Mouse (Mus musculus): ENCODE measurements around the gene Prkar2a. TPM values are rescaled to one million over a fixed set of nuclear protein-coding genes. Genes with fewer than 3 reads are reported as not detected.

Gene Prkar2a
- polyA plus RNA-seq, 1 experiment = 31.5 TPM

- peak within 1 kb of the TSS; percentile 94 for H3K4me3 ChIP-seq (ENCODE audit: low read depth, low read length)
- peak within 1 kb of the TSS; percentile 75 for H3K27ac ChIP-seq (ENCODE audit: insufficient read depth, low read depth, low read length)
- no peaks in the 10 kb centered on the region; the same call in 1 of the 2 replicates for H3K27me3 ChIP-seq (ENCODE audit: control insufficient read depth, insufficient read depth, low read length)
- peaks cover 20% of the 10 kb centered on the region; the same call in 1 of the 2 replicates for H3K4me1 ChIP-seq (ENCODE audit: control insufficient read depth, insufficient read depth, insufficient read length, low read length)
- 1% methylated on average over 56 of the region's 56 CpGs for WGBS
- no peak for TF ChIP-seq CTCF (IDR thresholded peaks at IDR 0.05; ENCODE audit: extremely low read depth, insufficient read length, insufficient replicate concordance, low read depth, low read length)
- TF ChIP-seq POLR2A (IDR thresholded peaks at IDR 0.05; ENCODE audit: low read depth, low read length) = peak; percentile 79
- H3K36me3 ChIP-seq (ENCODE audit: control insufficient read depth, insufficient read depth, low read length) = peaks cover 2% of the 10 kb centered on the region; the same call in 1 of the 2 replicates
Measured at GRCm38 (mm10) chr9:108783548-108784463, 94.7 kb downstream of the Prkar2a start, which contains the start of gene Ip6k2. TSS of gene Ip6k2 (plus strand) at chr9:108783796.

GRCm38 (mm10) chr9:108785416-108785815 is 96.3 kb downstream of the Prkar2a start:
- TF ChIP-seq CTCF (IDR thresholded peaks at IDR 0.05; ENCODE audit: extremely low read depth, insufficient read length, insufficient replicate concordance, low read depth, low read length) (no peak), POLR2A (IDR thresholded peaks at IDR 0.05; ENCODE audit: low read depth, low read length) (no peak)
- Histone ChIP-seq H3K36me3 (ENCODE audit: control insufficient read depth, insufficient read depth, low read length) (peaks cover 2% of the 10 kb centered on the region; the same call in 1 of the 2 replicates), H3K4me3 (ENCODE audit: low read depth, low read length) (no peak overlapping the region), H3K27me3 (ENCODE audit: control insufficient read depth, insufficient read depth, low read length) (no peaks in the 10 kb centered on the region; the same call in 1 of the 2 replicates), H3K4me1 (ENCODE audit: control insufficient read depth, insufficient read depth, insufficient read length, low read length) (peaks cover 20% of the 10 kb centered on the region; the same call in 1 of the 2 replicates), H3K27ac (ENCODE audit: insufficient read depth, low read depth, low read length) (no peak overlapping the region)

- 81% methylated on average over 1 of the region's 1 CpGs for WGBS
- no peak for TF ChIP-seq POLR2A (IDR thresholded peaks at IDR 0.05; ENCODE audit: low read depth, low read length)
- no peak for TF ChIP-seq CTCF (IDR thresholded peaks at IDR 0.05; ENCODE audit: extremely low read depth, insufficient read length, insufficient replicate concordance, low read depth, low read length)
- no peak overlapping the region for H3K27ac ChIP-seq (ENCODE audit: insufficient read depth, low read depth, low read length)
- H3K36me3 ChIP-seq (ENCODE audit: control insufficient read depth, insufficient read depth, low read length) = peaks cover 2% of the 10 kb centered on the region; the same call in 1 of the 2 replicates
- no peaks in the 10 kb centered on the region; the same call in 1 of the 2 replicates for H3K27me3 ChIP-seq (ENCODE audit: control insufficient read depth, insufficient read depth, low read length)
- peaks cover 18% of the 10 kb centered on the region; the same call in 1 of the 2 replicates for H3K4me1 ChIP-seq (ENCODE audit: control insufficient read depth, insufficient read depth, insufficient read length, low read length)
- no peak overlapping the region for H3K4me3 ChIP-seq (ENCODE audit: low read depth, low read length)
Measured at GRCm38 (mm10) chr9:108786494-108786893, 97.4 kb downstream of the Prkar2a start.

GRCm38 (mm10) chr9:108787080-108787479 is 98.0 kb downstream of the Prkar2a start:
- peak overlapping the region; percentile 36; the same call in 1 of the 2 replicates for H3K27ac ChIP-seq (ENCODE audit: insufficient read depth, low read depth, low read length)
- no peak for TF ChIP-seq POLR2A (IDR thresholded peaks at IDR 0.05; ENCODE audit: low read depth, low read length)
- TF ChIP-seq CTCF (IDR thresholded peaks at IDR 0.05; ENCODE audit: extremely low read depth, insufficient read length, insufficient replicate concordance, low read depth, low read length) = no peak
- no peak overlapping the region for H3K4me3 ChIP-seq (ENCODE audit: low read depth, low read length)
- peaks cover 19% of the 10 kb centered on the region; the same call in 1 of the 2 replicates for H3K4me1 ChIP-seq (ENCODE audit: control insufficient read depth, insufficient read depth, insufficient read length, low read length)
- peaks cover 2% of the 10 kb centered on the region; the same call in 1 of the 2 replicates for H3K36me3 ChIP-seq (ENCODE audit: control insufficient read depth, insufficient read depth, low read length)
- 89% methylated on average over 2 of the region's 2 CpGs for WGBS
- no peaks in the 10 kb centered on the region; the same call in 1 of the 2 replicates for H3K27me3 ChIP-seq (ENCODE audit: control insufficient read depth, insufficient read depth, low read length)

GRCm38 (mm10) chr9:108788713-108789112 is 99.6 kb downstream of the Prkar2a start:
- peaks cover 19% of the 10 kb centered on the region; the same call in 1 of the 2 replicates for H3K4me1 ChIP-seq (ENCODE audit: control insufficient read depth, insufficient read depth, insufficient read length, low read length)
- 76% methylated on average over 3 of the region's 3 CpGs for WGBS
- no peaks in the 10 kb centered on the region for H3K27me3 ChIP-seq (ENCODE audit: control insufficient read depth, insufficient read depth, low read length)
- no peak for TF ChIP-seq CTCF (IDR thresholded peaks at IDR 0.05; ENCODE audit: extremely low read depth, insufficient read length, insufficient replicate concordance, low read depth, low read length)
- no peak for TF ChIP-seq POLR2A (IDR thresholded peaks at IDR 0.05; ENCODE audit: low read depth, low read length)
- H3K4me3 ChIP-seq (ENCODE audit: low read depth, low read length) = no peak overlapping the region
- H3K36me3 ChIP-seq (ENCODE audit: control insufficient read depth, insufficient read depth, low read length) = peaks cover 2% of the 10 kb centered on the region; the same call in 1 of the 2 replicates
- no peak overlapping the region for H3K27ac ChIP-seq (ENCODE audit: insufficient read depth, low read depth, low read length)

- Histone ChIP-seq H3K27ac (ENCODE audit: insufficient read depth, low read depth, low read length) (no peak overlapping the region), H3K4me1 (ENCODE audit: control insufficient read depth, insufficient read depth, insufficient read length, low read length) (peaks cover 21% of the 10 kb centered on the region), H3K27me3 (ENCODE audit: control insufficient read depth, insufficient read depth, low read length) (no peaks in the 10 kb centered on the region), H3K36me3 (ENCODE audit: control insufficient read depth, insufficient read depth, low read length) (peaks cover 8% of the 10 kb centered on the region), H3K4me3 (ENCODE audit: low read depth, low read length) (no peak overlapping the region)
- 29% methylated on average over 1 of the region's 1 CpGs for WGBS
- TF ChIP-seq CTCF (IDR thresholded peaks at IDR 0.05; ENCODE audit: extremely low read depth, insufficient read length, insufficient replicate concordance, low read depth, low read length) (no peak), POLR2A (IDR thresholded peaks at IDR 0.05; ENCODE audit: low read depth, low read length) (no peak)
Measured at GRCm38 (mm10) chr9:108792307-108792706, 103.2 kb downstream of the Prkar2a start.

GRCm38 (mm10) chr9:108792730-108793129 is 103.6 kb downstream of the Prkar2a start:
- Histone ChIP-seq H3K27ac (ENCODE audit: insufficient read depth, low read depth, low read length) (no peak overlapping the region), H3K27me3 (ENCODE audit: control insufficient read depth, insufficient read depth, low read length) (no peaks in the 10 kb centered on the region), H3K4me1 (ENCODE audit: control insufficient read depth, insufficient read depth, insufficient read length, low read length) (peaks cover 21% of the 10 kb centered on the region), H3K36me3 (ENCODE audit: control insufficient read depth, insufficient read depth, low read length) (peaks cover 12% of the 10 kb centered on the region), H3K4me3 (ENCODE audit: low read depth, low read length) (no peak overlapping the region)
- 39% methylated on average over 3 of the region's 3 CpGs for WGBS
- TF ChIP-seq POLR2A (IDR thresholded peaks at IDR 0.05; ENCODE audit: low read depth, low read length) (no peak), CTCF (IDR thresholded peaks at IDR 0.05; ENCODE audit: extremely low read depth, insufficient read length, insufficient replicate concordance, low read depth, low read length) (no peak)
